Mouse (Mus musculus) kidney, embryonic 14.5 days (tissue): ENCODE data around the gene Schip1. TPM values are rescaled to one million over a fixed set of nuclear protein-coding genes. Genes with fewer than 3 reads are reported as not detected.

Experiments
- ATAC-seq: fragments of 200-750 bp; cut with Nextera tagmentation; 2 replicates; pipeline ENCODE4 v1.8.0; 2017; ENCODE audit warnings: moderate number of reproducible peaks, mild to moderate bottlenecking, moderate TSS enrichment, moderate library complexity; ENCODE audit not compliant: low FRiP score, low TSS enrichment
- H3K27ac ChIP-seq: fragments of 300-500 bp; sonication (generic); 2 replicates; pipeline ENCODE4 v1.5.1; 2014; ENCODE audit warnings: low read depth, mild to moderate bottlenecking, low read length, moderate library complexity, mixed read lengths
- H3K27me3 ChIP-seq: fragments of 300-500 bp; sonication (generic); 2 replicates; pipeline ENCODE4 v1.6.1; 2014; ENCODE audit warnings: mild to moderate bottlenecking, low read length; ENCODE audit not compliant: control insufficient read depth, insufficient read depth
- H3K36me3 ChIP-seq: fragments of 300-500 bp; sonication (generic); 2 replicates; pipeline ENCODE4 v1.6.1; 2014; ENCODE audit warnings: low read length, mixed read lengths; ENCODE audit not compliant: control insufficient read depth, insufficient read depth
- H3K4me1 ChIP-seq: fragments of 300-500 bp; sonication (generic); 2 replicates; pipeline ENCODE4 v1.6.1; 2014; ENCODE audit warnings: low read length, mixed read lengths; ENCODE audit not compliant: control insufficient read depth, insufficient read depth
- H3K4me2 ChIP-seq: fragments of 300-500 bp; sonication (generic); replicated peaks from 2 replicates; pipeline ENCODE4 v1.6.1; 2014; ENCODE audit warnings: low read depth, mild to moderate bottlenecking, low read length
- H3K4me3 ChIP-seq: fragments of 300-500 bp; sonication (generic); 2 replicates; pipeline ENCODE4 v1.5.1; 2014; ENCODE audit warnings: mild to moderate bottlenecking, low read length
- H3K9ac ChIP-seq: fragments of 300-500 bp; sonication (generic); 2 replicates; pipeline ENCODE4 v1.6.1; 2014; ENCODE audit warnings: low read depth, mild to moderate bottlenecking, low read length, moderate library complexity
- H3K9me3 ChIP-seq: fragments of 300-500 bp; sonication (generic); 2 replicates; pipeline ENCODE4 v1.6.1; 2016; ENCODE audit warnings: low read length; ENCODE audit not compliant: control insufficient read depth
- WGBS: fragments of 180-500 bp; shearing (Covaris S2); extraction: QIAGEN DNeasy Blood & Tissue Kit; methylation state at CpG from one replicate; pipeline ENCODE4 v1.1.7; 2014; 5-methylcytosine and 5-hydroxymethylcytosine counted together
- polyA plus RNA-seq: library from polyadenylated mRNA; unstranded; fragments of >200 nt; fragmentation: Nextera tagmentation; extraction: Ambion mirVana; gene quantifications from 2 replicates; pipeline ENCODE4 v1.2.1, GENCODE M21; 2014

Gene Schip1
- polyA plus RNA-seq, 1 experiment from 2014 or later: 50.1 TPM

DNA sequence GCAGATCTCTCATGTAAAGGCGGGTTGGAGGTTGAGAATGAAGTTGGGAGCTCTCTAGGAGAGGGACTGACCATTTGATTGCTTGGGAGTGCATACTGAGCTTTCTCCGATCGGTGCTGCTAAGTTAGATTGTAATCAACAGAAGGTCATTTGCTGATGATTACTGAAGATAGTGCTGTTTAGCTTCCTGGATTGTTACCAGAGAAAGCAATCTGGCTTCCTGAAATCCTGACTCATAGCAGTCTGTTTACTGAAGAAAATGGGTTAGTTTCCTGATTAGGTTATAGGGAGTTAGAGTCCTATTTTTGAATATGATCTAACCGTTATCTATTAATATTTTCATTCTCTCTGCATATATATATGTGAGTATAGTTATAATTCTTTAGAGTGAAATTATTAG, 36.7 kb downstream of the Schip1 start:
- Histone ChIP-seq H3K27ac (no peak overlapping the region), H3K4me1 (no peaks in the 10 kb centered on the region), H3K9ac (no peak overlapping the region), H3K4me2 (no peak overlapping the region), H3K27me3 (no peaks in the 10 kb centered on the region), H3K4me3 (no peak overlapping the region), H3K36me3 (no peaks in the 10 kb centered on the region), H3K9me3 (no peaks in the 10 kb centered on the region)
- ATAC-seq: no peak
- WGBS: 66% methylated on average over 4 of the region's 4 CpGs

- no peak for ATAC-seq
- H3K4me2 ChIP-seq: no peak overlapping the region
- WGBS: 65% methylated on average over 2 of the region's 2 CpGs
- no peak overlapping the region for H3K4me3 ChIP-seq
- no peaks in the 10 kb centered on the region for H3K9me3 ChIP-seq
- no peaks in the 10 kb centered on the region for H3K36me3 ChIP-seq
- H3K27me3 ChIP-seq: no peaks in the 10 kb centered on the region
- no peak overlapping the region for H3K27ac ChIP-seq
- H3K9ac ChIP-seq: no peak overlapping the region
- H3K4me1 ChIP-seq: no peaks in the 10 kb centered on the region
Measured at GRCm38 (mm10) chr3:68105081-68105685, 40.6 kb downstream of the Schip1 start.

- no peak for ATAC-seq
- Histone ChIP-seq H3K4me3 (no peak overlapping the region), H3K9ac (no peak overlapping the region)
Measured at GRCm38 (mm10) chr3:68121338-68121737, 56.7 kb downstream of the Schip1 start.

DNA sequence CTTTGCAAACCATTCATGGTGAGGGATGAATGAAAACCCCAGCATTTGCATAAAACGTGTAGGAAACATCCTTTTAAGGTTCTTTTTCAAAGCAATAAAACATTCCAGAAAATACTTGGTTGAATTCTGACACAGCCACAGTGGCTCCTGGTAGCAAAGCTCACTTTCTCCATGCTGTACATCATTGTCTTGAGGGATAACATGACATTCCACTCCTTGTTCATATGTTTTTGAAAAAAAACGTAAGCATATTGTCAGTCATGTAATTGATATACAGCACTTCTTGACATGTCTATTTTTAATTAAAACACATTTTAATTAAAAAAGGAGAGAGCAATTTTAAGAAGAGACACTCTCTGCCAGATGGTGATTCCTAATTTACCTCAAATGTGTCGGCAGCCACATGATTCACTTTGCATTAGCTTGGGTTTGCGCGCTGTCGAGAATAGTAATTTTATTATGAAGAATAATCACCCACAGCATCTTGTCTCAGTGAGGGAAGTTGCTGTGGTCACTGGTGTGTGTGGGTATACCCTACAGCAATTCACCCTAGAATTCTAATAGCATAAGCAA, 61.8 kb downstream of the Schip1 start:
- Histone ChIP-seq H3K4me2 (no peak overlapping the region), H3K4me3 (no peak overlapping the region), H3K27me3 (no peaks in the 10 kb centered on the region), H3K9me3 (no peaks in the 10 kb centered on the region), H3K27ac (no peak overlapping the region), H3K4me1 (no peaks in the 10 kb centered on the region), H3K9ac (no peak overlapping the region), H3K36me3 (no peaks in the 10 kb centered on the region)
- WGBS: 77% methylated on average over 6 of the region's 6 CpGs
- ATAC-seq: no peak

More at GRCm38 (mm10) chr3:68121338-68121737, 56.7 kb downstream of the Schip1 start:
- Histone ChIP-seq H3K36me3 (no peaks in the 10 kb centered on the region), H3K9me3 (no peaks in the 10 kb centered on the region), H3K4me2 (no peak overlapping the region), H3K27ac (no peak overlapping the region), H3K27me3 (no peaks in the 10 kb centered on the region), H3K4me1 (no peaks in the 10 kb centered on the region)
- WGBS: 70% methylated on average over 5 of the region's 5 CpGs

DNA sequence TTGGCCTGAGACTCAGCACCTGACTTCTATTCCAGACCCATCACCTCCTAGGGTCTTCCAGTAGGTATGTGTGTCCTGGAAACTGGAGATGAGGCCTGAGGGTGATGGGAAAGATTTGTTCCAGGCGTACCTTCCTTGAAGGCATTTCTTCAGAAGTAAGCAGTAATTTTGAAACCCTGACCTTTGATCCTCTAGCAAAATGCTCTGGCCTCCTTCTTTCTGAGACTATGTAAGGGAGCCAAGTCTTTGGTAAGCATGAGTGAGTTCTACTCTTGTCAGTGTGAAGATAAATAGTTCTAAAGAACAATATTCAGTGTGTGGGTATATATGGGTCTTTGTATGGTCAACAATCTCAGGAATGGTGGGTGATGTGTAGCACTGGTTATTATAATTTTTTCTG, 65.8 kb downstream of the Schip1 start:
- 82% methylated on average over 1 of the region's 1 CpGs for WGBS
- no peaks in the 10 kb centered on the region for H3K9me3 ChIP-seq
- no peak for ATAC-seq
- no peaks in the 10 kb centered on the region for H3K36me3 ChIP-seq
- no peaks in the 10 kb centered on the region for H3K27me3 ChIP-seq
- H3K4me2 ChIP-seq: no peak overlapping the region
- no peak overlapping the region for H3K4me3 ChIP-seq
- no peak overlapping the region for H3K9ac ChIP-seq
- no peaks in the 10 kb centered on the region for H3K4me1 ChIP-seq
- no peak overlapping the region for H3K27ac ChIP-seq

DNA sequence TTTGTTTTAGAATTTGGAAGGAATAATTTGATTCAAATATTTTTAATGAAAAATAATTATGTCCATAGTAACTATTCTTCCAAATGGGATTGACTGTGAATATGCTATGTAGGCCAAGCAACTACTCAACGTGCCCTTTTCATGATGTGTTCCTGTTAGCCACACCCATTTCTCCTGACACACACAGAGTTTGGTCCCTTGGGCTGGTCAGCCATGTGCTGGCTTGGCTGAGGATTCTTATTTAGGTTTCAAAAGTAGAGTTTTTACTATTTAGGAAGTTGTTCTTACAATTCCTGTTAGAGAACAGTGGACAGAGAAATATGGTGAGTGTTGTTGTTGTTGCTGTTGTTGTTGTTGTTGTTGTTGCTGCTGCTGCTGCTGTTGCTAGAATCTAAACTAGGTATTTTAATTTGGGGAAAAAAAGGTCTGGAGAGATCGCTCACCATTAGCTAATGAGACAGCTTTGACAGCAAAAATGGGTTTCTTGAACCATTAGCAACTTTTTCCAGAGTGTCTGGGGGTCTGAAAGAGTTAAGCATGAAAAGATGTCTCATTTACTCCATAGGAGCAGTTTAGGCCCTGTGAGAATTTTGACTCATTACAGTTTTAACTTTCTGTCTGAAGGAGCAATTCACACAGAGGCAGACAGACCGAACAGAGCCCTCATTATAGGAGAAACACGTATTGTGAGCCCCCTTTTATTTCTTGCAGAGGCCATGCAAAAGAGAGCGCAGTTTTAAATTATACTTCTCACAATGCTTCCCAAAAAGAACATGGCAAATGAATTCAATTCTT, 74.4 kb downstream of the Schip1 start:
- Histone ChIP-seq H3K9me3 (no peaks in the 10 kb centered on the region), H3K4me3 (no peak overlapping the region), H3K27me3 (no peaks in the 10 kb centered on the region), H3K4me2 (no peak overlapping the region), H3K4me1 (no peaks in the 10 kb centered on the region), H3K27ac (no peak overlapping the region), H3K36me3 (no peaks in the 10 kb centered on the region), H3K9ac (no peak overlapping the region)
- ATAC-seq: no peak
- WGBS: 80% methylated on average over 5 of the region's 5 CpGs

DNA sequence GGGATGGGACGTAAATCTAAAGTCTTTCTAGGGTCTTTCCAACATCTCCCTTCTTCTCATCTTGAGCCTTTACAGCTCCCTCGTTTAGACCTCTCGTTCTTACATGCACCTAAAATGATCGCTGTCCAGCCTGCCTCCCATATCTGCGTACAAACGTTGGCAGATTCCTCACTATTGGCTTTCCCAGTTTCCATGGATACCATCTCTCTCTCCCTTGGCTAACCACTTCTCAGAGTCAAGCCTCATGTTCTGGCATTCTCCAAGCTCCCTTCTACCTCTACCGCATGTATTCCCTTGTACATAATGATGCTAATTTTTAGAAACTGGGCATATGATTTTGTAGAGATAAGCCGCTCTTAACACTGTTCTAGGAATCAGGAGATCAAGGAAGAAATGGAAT, 86.1 kb downstream of the Schip1 start:
- H3K4me3 ChIP-seq: no peak overlapping the region
- 89% methylated on average over 8 of the region's 8 CpGs for WGBS
- ATAC-seq: no peak

DNA sequence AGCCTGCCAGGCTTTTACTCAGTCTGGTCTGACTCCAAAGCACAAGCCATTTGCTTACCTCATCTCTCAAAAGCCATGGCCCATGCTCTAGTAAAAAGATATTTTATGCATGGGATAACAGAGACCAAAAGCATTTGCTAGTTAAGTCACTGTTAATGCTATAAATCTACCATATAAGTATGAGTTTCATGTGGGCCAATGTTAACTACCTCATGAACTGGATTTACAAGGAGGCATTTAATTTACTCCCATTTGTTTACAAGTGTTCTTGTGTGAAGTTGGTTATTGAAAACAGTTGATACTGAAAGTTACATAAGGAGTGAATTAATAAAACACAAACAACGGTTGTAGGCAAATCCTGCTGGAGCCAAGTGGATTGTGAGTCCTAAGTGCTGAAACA, 95.6 kb downstream of the Schip1 start:
- H3K27ac ChIP-seq: no peak overlapping the region
- H3K27me3 ChIP-seq: no peaks in the 10 kb centered on the region
- no peaks in the 10 kb centered on the region for H3K9me3 ChIP-seq
- no peak overlapping the region for H3K4me3 ChIP-seq
- no peak overlapping the region for H3K9ac ChIP-seq
- no peak overlapping the region for H3K4me2 ChIP-seq
- H3K4me1 ChIP-seq: no peaks in the 10 kb centered on the region
- 67% methylated on average over 1 of the region's 1 CpGs for WGBS
- no peaks in the 10 kb centered on the region for H3K36me3 ChIP-seq
- ATAC-seq: no peak

More for the DNA sequence above, 86.1 kb downstream of the Schip1 start:
- Histone ChIP-seq H3K4me2 (no peak overlapping the region), H3K36me3 (no peaks in the 10 kb centered on the region), H3K27me3 (no peaks in the 10 kb centered on the region), H3K9ac (no peak overlapping the region), H3K27ac (no peak overlapping the region), H3K9me3 (no peaks in the 10 kb centered on the region), H3K4me1 (no peaks in the 10 kb centered on the region)

DNA sequence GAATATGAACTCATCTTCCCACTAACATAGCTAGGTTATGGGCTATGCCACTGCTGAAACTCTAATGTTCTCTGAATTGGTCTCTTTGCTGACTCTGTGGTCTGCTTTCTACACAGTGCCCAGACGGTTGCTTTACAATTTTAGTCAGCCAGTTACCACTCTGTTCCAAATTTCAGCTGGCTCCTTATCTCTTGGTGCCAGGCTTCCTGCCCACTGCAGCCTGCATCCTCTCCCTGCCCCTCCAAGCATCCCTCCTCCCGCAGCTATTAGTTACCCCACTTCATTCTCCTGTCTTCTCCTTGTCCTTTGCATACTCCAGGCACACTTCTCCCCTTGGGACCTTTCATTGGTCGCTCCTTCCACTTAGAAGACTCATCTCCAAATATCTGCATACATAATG, 96.2 kb downstream of the Schip1 start:
- no peak for ATAC-seq
- Histone ChIP-seq H3K27ac (no peak overlapping the region), H3K4me2 (no peak overlapping the region), H3K4me1 (no peaks in the 10 kb centered on the region), H3K9ac (no peak overlapping the region), H3K27me3 (no peaks in the 10 kb centered on the region), H3K9me3 (no peaks in the 10 kb centered on the region), H3K36me3 (no peaks in the 10 kb centered on the region), H3K4me3 (no peak overlapping the region)
- 79% methylated on average over 3 of the region's 3 CpGs for WGBS
